Mouse (Mus musculus): Measurements from ENCODE around the gene Tctex1d4.
A peak's percentile ranks its signal among the peaks of the same experiment; 100 is the strongest.

GRCm38 (mm10) chr4:117140613-117141012 is 14.0 kb downstream of the Tctex1d4 start:
- TF ChIP-seq CTCF (IDR thresholded peaks at IDR 0.05; ENCODE audit: low read depth), result peak; percentile 67
- no peak for TF ChIP-seq EP300 (optimal IDR thresholded peaks at IDR 0.05)

All from stomach, postnatal 0 days (tissue).